Mouse (Mus musculus) liver, adult (tissue): ENCODE results near the gene Pde4b.
A peak's percentile ranks its signal among the peaks of the same experiment; 100 is the strongest.

Experiments used
- GATA4 ChIP-seq: IDR thresholded peaks from 2 replicates; pipeline ENCODE4 v1.6.1; 2014; ENCODE audit warnings: mild to moderate bottlenecking, low read length; ENCODE audit not compliant: insufficient replicate concordance

The Pde4b gene

GRCm38 (mm10) chr4:102568591-102568990 is 481.2 kb downstream of the Pde4b start:
- TF ChIP-seq GATA4 = peak; percentile 7; the same call in 1 of the 2 replicates

GRCm38 (mm10) chr4:102569101-102569583 is 481.8 kb downstream of the Pde4b start:
- no peak for TF ChIP-seq GATA4

GRCm38 (mm10) chr4:102569950-102570765 is 482.8 kb downstream of the Pde4b start:
- peak; percentile 38; the same call in 1 of the 2 replicates for TF ChIP-seq GATA4

GRCm38 (mm10) chr4:102570766-102571411 is 483.5 kb downstream of the Pde4b start:
- TF ChIP-seq GATA4 = no peak

GRCm38 (mm10) chr4:102572031-102572430 is 484.7 kb downstream of the Pde4b start:
- TF ChIP-seq GATA4 = no peak

GRCm38 (mm10) chr4:102572591-102572990 is 485.2 kb downstream of the Pde4b start:
- no peak for TF ChIP-seq GATA4

- TF ChIP-seq GATA4 = no peak
Observed at GRCm38 (mm10) chr4:102573361-102573781, 486.0 kb downstream of the Pde4b start.

GRCm38 (mm10) chr4:102574226-102574625 is 486.9 kb downstream of the Pde4b start:
- no peak for TF ChIP-seq GATA4

- TF ChIP-seq GATA4 = no peak
Observed at GRCm38 (mm10) chr4:102574666-102575254, 487.4 kb downstream of the Pde4b start.

- TF ChIP-seq GATA4 = no peak
Observed at GRCm38 (mm10) chr4:102576109-102576508, 488.8 kb downstream of the Pde4b start.

- peak; percentile 41; the same call in 1 of the 2 replicates for TF ChIP-seq GATA4
Observed at GRCm38 (mm10) chr4:102577636-102578035, 490.3 kb downstream of the Pde4b start.

GRCm38 (mm10) chr4:102579051-102579450 is 491.7 kb downstream of the Pde4b start:
- TF ChIP-seq GATA4 = no peak

- TF ChIP-seq GATA4 = no peak
Observed at GRCm38 (mm10) chr4:102579746-102580145, 492.4 kb downstream of the Pde4b start.

- TF ChIP-seq GATA4 = no peak
Observed at GRCm38 (mm10) chr4:102582165-102582749, 494.9 kb downstream of the Pde4b start.

- no peak for TF ChIP-seq GATA4
Observed at GRCm38 (mm10) chr4:102582963-102583362, 495.6 kb downstream of the Pde4b start.

- no peak for TF ChIP-seq GATA4
Observed at GRCm38 (mm10) chr4:102583469-102583868, 496.1 kb downstream of the Pde4b start.
